Mouse (Mus musculus): ENCODE results near the gene Rhbdf2. TPM values are rescaled to one million over a fixed set of nuclear protein-coding genes. Genes with fewer than 3 reads are reported as not detected.

Gene Rhbdf2
- total RNA-seq, 1 experiment, result 29.3 TPM

- Histone ChIP-seq H3K9ac (ENCODE audit: insufficient read depth, low read depth, low read length, poor library complexity, severe bottlenecking) (no peak overlapping the region), H3K9me3 (ENCODE audit: control insufficient read depth, insufficient read depth, low read depth, low read length) (no peaks in the 10 kb centered on the region), H3K4me1 (ENCODE audit: control insufficient read depth in 2 of 2, insufficient read depth in 2 of 2, low read length in 2 of 2, poor library complexity in 1 of 2) (peaks cover 2 to 16% of the 10 kb centered on the region in 2 experiments; a peak in 2 of 4 replicates), H3K36me3 (ENCODE audit: control insufficient read depth, insufficient read depth, low read length, poor library complexity, severe bottlenecking) (no peaks in the 10 kb centered on the region; the same call in 1 of the 2 replicates), H3K4me3 (ENCODE audit: insufficient read depth in 1 of 2, low read depth in 1 of 2, low read length in 2 of 2, poor library complexity in 1 of 2, severe bottlenecking in 1 of 2) (no peak overlapping the region), H3K27ac (ENCODE audit: insufficient read depth, low read depth, low read length, poor library complexity, severe bottlenecking) (no peak overlapping the region)
- DNase-seq (ENCODE audit: low read depth, low spot score), result no peak
- no peak for TF ChIP-seq ZC3H11A (IDR thresholded peaks at IDR 0.05; ENCODE audit: borderline replicate concordance, low read depth, low read length)
- TF ChIP-seq CHD2 (IDR thresholded peaks at IDR 0.05; ENCODE audit: low read depth, low read length), result no peak
- TF ChIP-seq MAFK (IDR thresholded peaks at IDR 0.05; ENCODE audit: insufficient read depth, low read depth, low read length), result no peak
- TF ChIP-seq ZNF384 (IDR thresholded peaks at IDR 0.05; ENCODE audit: low read depth, low read length), result no peak
- TF ChIP-seq HCFC1 (IDR thresholded peaks at IDR 0.05; ENCODE audit: borderline replicate concordance, insufficient read depth, low read length), result no peak
- in situ Hi-C loops (cut with MboI; ENCODE audit: low sequenced_read_pairs in 2 of 2, unreplicated experiment in 2 of 2), result no loop called here
Observed at GRCm38 (mm10) chr11:116579280-116579679, 47.5 kb downstream of the Rhbdf2 start.

DNA sequence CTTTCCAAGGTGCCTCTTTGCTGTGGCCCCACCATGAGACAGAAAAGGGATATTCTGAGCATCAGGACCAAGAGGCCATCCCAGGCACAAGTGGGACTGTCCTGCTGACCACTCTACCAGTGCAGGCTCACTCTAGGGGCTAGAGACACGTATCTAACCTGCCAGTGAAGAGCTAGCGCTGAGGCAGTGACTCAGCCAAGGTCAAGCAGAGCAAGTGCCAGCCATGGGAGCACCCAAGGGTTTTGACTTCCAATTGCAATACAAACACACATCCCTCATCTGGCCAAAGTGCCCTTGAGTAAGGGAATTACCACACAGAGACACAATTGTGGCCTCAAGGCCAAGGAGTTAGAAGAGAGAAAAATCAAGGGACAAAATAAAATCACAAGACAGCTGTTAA, 51.4 kb downstream of the Rhbdf2 start:
- H3K27ac ChIP-seq (ENCODE audit: insufficient read depth, low read depth, low read length, poor library complexity, severe bottlenecking), result no peak overlapping the region
- H3K36me3 ChIP-seq (ENCODE audit: control insufficient read depth, insufficient read depth, low read length, poor library complexity, severe bottlenecking), result peaks cover 8% of the 10 kb centered on the region; the same call in 1 of the 2 replicates
- TF ChIP-seq ZC3H11A (IDR thresholded peaks at IDR 0.05; ENCODE audit: borderline replicate concordance, low read depth, low read length) (no peak), HCFC1 (IDR thresholded peaks at IDR 0.05; ENCODE audit: borderline replicate concordance, insufficient read depth, low read length) (no peak), MAFK (IDR thresholded peaks at IDR 0.05; ENCODE audit: insufficient read depth, low read depth, low read length) (no peak), ZNF384 (IDR thresholded peaks at IDR 0.05; ENCODE audit: low read depth, low read length) (no peak), CHD2 (IDR thresholded peaks at IDR 0.05; ENCODE audit: low read depth, low read length) (no peak)
- in situ Hi-C loops (cut with MboI; ENCODE audit: low sequenced_read_pairs in 2 of 2, unreplicated experiment in 2 of 2), result no loop called here
- H3K4me3 ChIP-seq (ENCODE audit: insufficient read depth in 1 of 2, low read depth in 1 of 2, low read length in 2 of 2, poor library complexity in 1 of 2, severe bottlenecking in 1 of 2), result no peak overlapping the region
- no peaks in the 10 kb centered on the region for H3K9me3 ChIP-seq (ENCODE audit: control insufficient read depth, insufficient read depth, low read depth, low read length)
- peaks cover 7 to 26% of the 10 kb centered on the region in 2 experiments for H3K4me1 ChIP-seq (ENCODE audit: control insufficient read depth in 2 of 2, insufficient read depth in 2 of 2, low read length in 2 of 2, poor library complexity in 1 of 2)
- no peak overlapping the region for H3K9ac ChIP-seq (ENCODE audit: insufficient read depth, low read depth, low read length, poor library complexity, severe bottlenecking)
- no peak for DNase-seq (ENCODE audit: low read depth, low spot score)

GRCm38 (mm10) chr11:116574982-116575381, 51.8 kb downstream of the Rhbdf2 start:
- no peak overlapping the region for H3K9ac ChIP-seq (ENCODE audit: insufficient read depth, low read depth, low read length, poor library complexity, severe bottlenecking)
- no peak overlapping the region for H3K4me3 ChIP-seq (ENCODE audit: insufficient read depth in 1 of 2, low read depth in 1 of 2, low read length in 2 of 2, poor library complexity in 1 of 2, severe bottlenecking in 1 of 2)
- no peak for DNase-seq (ENCODE audit: low read depth, low spot score)
- peaks cover 5 to 26% of the 10 kb centered on the region in 2 experiments for H3K4me1 ChIP-seq (ENCODE audit: control insufficient read depth in 2 of 2, insufficient read depth in 2 of 2, low read length in 2 of 2, poor library complexity in 1 of 2)
- no peaks in the 10 kb centered on the region for H3K9me3 ChIP-seq (ENCODE audit: control insufficient read depth, insufficient read depth, low read depth, low read length)
- H3K36me3 ChIP-seq (ENCODE audit: control insufficient read depth, insufficient read depth, low read length, poor library complexity, severe bottlenecking), result peaks cover 8% of the 10 kb centered on the region; the same call in 1 of the 2 replicates
- TF ChIP-seq ZC3H11A (IDR thresholded peaks at IDR 0.05; ENCODE audit: borderline replicate concordance, low read depth, low read length), result no peak
- TF ChIP-seq CHD2 (IDR thresholded peaks at IDR 0.05; ENCODE audit: low read depth, low read length), result no peak
- no peak for TF ChIP-seq MAFK (IDR thresholded peaks at IDR 0.05; ENCODE audit: insufficient read depth, low read depth, low read length)
- no peak for TF ChIP-seq HCFC1 (IDR thresholded peaks at IDR 0.05; ENCODE audit: borderline replicate concordance, insufficient read depth, low read length)
- TF ChIP-seq ZNF384 (IDR thresholded peaks at IDR 0.05; ENCODE audit: low read depth, low read length), result no peak
- in situ Hi-C loops (cut with MboI; ENCODE audit: low sequenced_read_pairs in 2 of 2, unreplicated experiment in 2 of 2), result no loop called here
- no peak overlapping the region for H3K27ac ChIP-seq (ENCODE audit: insufficient read depth, low read depth, low read length, poor library complexity, severe bottlenecking)

GRCm38 (mm10) chr11:116574486-116574885, 52.3 kb downstream of the Rhbdf2 start:
- Histone ChIP-seq H3K27ac (ENCODE audit: insufficient read depth, low read depth, low read length, poor library complexity, severe bottlenecking) (no peak overlapping the region), H3K4me1 (ENCODE audit: control insufficient read depth in 2 of 2, insufficient read depth in 2 of 2, low read length in 2 of 2, poor library complexity in 1 of 2) (peaks cover 4 to 26% of the 10 kb centered on the region in 2 experiments), H3K9me3 (ENCODE audit: control insufficient read depth, insufficient read depth, low read depth, low read length) (no peaks in the 10 kb centered on the region), H3K9ac (ENCODE audit: insufficient read depth, low read depth, low read length, poor library complexity, severe bottlenecking) (no peak overlapping the region), H3K36me3 (ENCODE audit: control insufficient read depth, insufficient read depth, low read length, poor library complexity, severe bottlenecking) (peaks cover 8% of the 10 kb centered on the region; the same call in 1 of the 2 replicates), H3K4me3 (ENCODE audit: insufficient read depth in 1 of 2, low read depth in 1 of 2, low read length in 2 of 2, poor library complexity in 1 of 2, severe bottlenecking in 1 of 2) (no peak overlapping the region)
- TF ChIP-seq ZNF384 (IDR thresholded peaks at IDR 0.05; ENCODE audit: low read depth, low read length), result no peak
- TF ChIP-seq CHD2 (IDR thresholded peaks at IDR 0.05; ENCODE audit: low read depth, low read length), result no peak
- no peak for TF ChIP-seq HCFC1 (IDR thresholded peaks at IDR 0.05; ENCODE audit: borderline replicate concordance, insufficient read depth, low read length)
- TF ChIP-seq MAFK (IDR thresholded peaks at IDR 0.05; ENCODE audit: insufficient read depth, low read depth, low read length), result peak; percentile 85
- in situ Hi-C loops (cut with MboI; ENCODE audit: low sequenced_read_pairs in 2 of 2, unreplicated experiment in 2 of 2), result no loop called here
- no peak for DNase-seq (ENCODE audit: low read depth, low spot score)

Measured in ES-E14 (cell line).